Mouse (Mus musculus) intestine, embryonic 15.5 days (tissue): Measurements from ENCODE around the gene Bsn. TPM values are rescaled to one million over a fixed set of nuclear protein-coding genes. Genes with fewer than 3 reads are reported as not detected.

Experiments
- ATAC-seq: fragments of 200-750 bp; cut with Nextera tagmentation; 2 replicates; pipeline ENCODE4 v1.8.0; 2017; ENCODE audit warnings: moderate TSS enrichment, moderate library complexity
- H3K27ac ChIP-seq: fragments of 300-500 bp; sonication (generic); 2 replicates; pipeline ENCODE4 v1.5.1; 2015; ENCODE audit warnings: mild to moderate bottlenecking, inconsistent platforms
- H3K27me3 ChIP-seq: fragments of 300-500 bp; sonication (generic); replicated peaks from 2 replicates; pipeline ENCODE4 v1.6.1; 2015; ENCODE audit warnings: inconsistent platforms
- H3K36me3 ChIP-seq: fragments of 300-500 bp; sonication (generic); 2 replicates; pipeline ENCODE4 v1.6.1; 2015; ENCODE audit warnings: inconsistent platforms
- H3K4me1 ChIP-seq: fragments of 300-500 bp; sonication (generic); replicated peaks from 2 replicates; pipeline ENCODE4 v1.6.1; 2015; ENCODE audit warnings: inconsistent platforms
- H3K4me2 ChIP-seq: fragments of 300-500 bp; sonication (generic); replicated peaks from 2 replicates; pipeline ENCODE4 v1.6.1; 2015; ENCODE audit warnings: mild to moderate bottlenecking, inconsistent platforms
- H3K4me3 ChIP-seq: fragments of 300-500 bp; sonication (generic); replicated peaks from 2 replicates; pipeline ENCODE4 v1.5.1; 2015; ENCODE audit warnings: inconsistent platforms
- H3K9ac ChIP-seq: fragments of 300-500 bp; sonication (generic); 2 replicates; pipeline ENCODE4 v1.6.1; 2015; ENCODE audit warnings: inconsistent platforms
- H3K9me3 ChIP-seq: fragments of 300-500 bp; sonication (generic); 2 replicates; pipeline ENCODE4 v1.6.1; 2016; ENCODE audit warnings: inconsistent platforms
- WGBS: fragments of 180-500 bp; shearing (Covaris S2); methylation state at CpG from one replicate; pipeline ENCODE4 v1.1.7; 2015; 5-methylcytosine and 5-hydroxymethylcytosine counted together
- polyA plus RNA-seq: library from polyadenylated mRNA; unstranded; fragments of >200 nt; fragmentation: Nextera tagmentation; extraction: Ambion mirVana; gene quantifications from 2 replicates; pipeline ENCODE4 v1.2.1, GENCODE M21; 2015

Gene Bsn
- polyA plus RNA-seq, 1 experiment from 2014 or later: 4.7 TPM

GRCm38 (mm10) chr9:108047601-108048565 is 142.3 kb downstream of the Bsn start:
- Histone ChIP-seq H3K9me3 (no peaks in the 10 kb centered on the region), H3K4me3 (peak overlapping the region; percentile 64), H3K4me2 (peak overlapping the region; percentile 73), H3K36me3 (peaks cover 34% of the 10 kb centered on the region), H3K9ac (peak overlapping the region; percentile 28), H3K4me1 (peaks cover 35% of the 10 kb centered on the region), H3K27ac (peak overlapping the region; percentile 64), H3K27me3 (no peaks in the 10 kb centered on the region)
- WGBS: 46% methylated on average over 17 of the region's 17 CpGs
- ATAC-seq: no peak

GRCm38 (mm10) chr9:108046582-108046981 is 143.6 kb downstream of the Bsn start:
- Histone ChIP-seq H3K4me2 (no peak overlapping the region), H3K4me1 (peaks cover 29% of the 10 kb centered on the region), H3K27ac (no peak overlapping the region), H3K9ac (no peak overlapping the region), H3K9me3 (no peaks in the 10 kb centered on the region), H3K27me3 (no peaks in the 10 kb centered on the region), H3K36me3 (peaks cover 40% of the 10 kb centered on the region), H3K4me3 (no peak overlapping the region)
- WGBS: 95% methylated on average over 4 of the region's 4 CpGs
- ATAC-seq: no peak

Other genes starting within 250 kb of the Bsn start
- gene Traip, start 240.2 kb downstream of the Bsn start, polyA plus RNA-seq: 17.7 and 17.9 TPM in 2 replicates
- gene Uba7, start 214.9 kb downstream of the Bsn start, polyA plus RNA-seq: 29.9 and 32.4 TPM in 2 replicates
- 5.7 and 7.2 TPM in 2 replicates for gene Gm20661, start 207.3 kb downstream of the Bsn start, polyA plus RNA-seq
- gene Inka1, start 204.5 kb downstream of the Bsn start, polyA plus RNA-seq: 40.3 and 41.8 TPM in 2 replicates
- gene Cdhr4, start 197.9 kb downstream of the Bsn start, polyA plus RNA-seq: 8.4 and 9.4 TPM in 2 replicates
- gene Gm20662, start 194.0 kb downstream of the Bsn start, polyA plus RNA-seq: 0.10 and 0.42 TPM in 2 replicates
- 41.7 and 42.1 TPM in 2 replicates for gene Ip6k1, start 187.9 kb downstream of the Bsn start, polyA plus RNA-seq
- 61.8 and 79.2 TPM in 2 replicates for gene Gmppb, start 141.1 kb downstream of the Bsn start, polyA plus RNA-seq
- gene Amigo3, start 137.2 kb downstream of the Bsn start, polyA plus RNA-seq: 3.1 and 3.2 TPM in 2 replicates
- gene Mst1, start 109.9 kb downstream of the Bsn start, polyA plus RNA-seq: 0.98 and 2.2 TPM in 2 replicates
- 18.6 and 23.7 TPM in 2 replicates for gene Rnf123, start 107.0 kb downstream of the Bsn start, polyA plus RNA-seq
- 76.5 and 96.8 TPM in 2 replicates for gene Apeh, start 95.8 kb downstream of the Bsn start, polyA plus RNA-seq
- 72.9 and 75.1 TPM in 2 replicates for gene Dag1, start 73.6 kb upstream of the Bsn start, polyA plus RNA-seq
- 28.9 and 29.5 TPM in 2 replicates for gene Nicn1, start 100.0 kb upstream of the Bsn start, polyA plus RNA-seq
- 20.9 and 23.2 TPM in 2 replicates for gene Amt, start 106.5 kb upstream of the Bsn start, polyA plus RNA-seq
- gene Rhoa, start 115.7 kb upstream of the Bsn start, polyA plus RNA-seq: 422 and 453 TPM in 2 replicates
- gene Tcta, start 115.8 kb upstream of the Bsn start, polyA plus RNA-seq: 34.1 and 37.1 TPM in 2 replicates
- 1,041 and 1,081 TPM in 2 replicates for gene Gpx1, start 148.5 kb upstream of the Bsn start, polyA plus RNA-seq
- 82.5 and 89.1 TPM in 2 replicates for gene Usp4, start 157.5 kb upstream of the Bsn start, polyA plus RNA-seq
- gene 1700102P08Rik, start 202.4 kb upstream of the Bsn start, polyA plus RNA-seq: 0.30 and 0.88 TPM in 2 replicates
- gene Ccdc36, start 238.1 kb upstream of the Bsn start, polyA plus RNA-seq: 1.5 and 1.6 TPM in 2 replicates
- gene BC048562, start 246.1 kb upstream of the Bsn start, polyA plus RNA-seq: not detected in 2 replicates